Mouse (Mus musculus): ENCODE data around the gene Acan. TPM values are rescaled to one million over a fixed set of nuclear protein-coding genes. Genes with fewer than 3 reads are reported as not detected.
A peak's percentile ranks its signal among the peaks of the same experiment; 100 is the strongest.

Gene Acan
- polyA plus RNA-seq, 1 experiment from 2014 or later = 0.58 TPM

DNA sequence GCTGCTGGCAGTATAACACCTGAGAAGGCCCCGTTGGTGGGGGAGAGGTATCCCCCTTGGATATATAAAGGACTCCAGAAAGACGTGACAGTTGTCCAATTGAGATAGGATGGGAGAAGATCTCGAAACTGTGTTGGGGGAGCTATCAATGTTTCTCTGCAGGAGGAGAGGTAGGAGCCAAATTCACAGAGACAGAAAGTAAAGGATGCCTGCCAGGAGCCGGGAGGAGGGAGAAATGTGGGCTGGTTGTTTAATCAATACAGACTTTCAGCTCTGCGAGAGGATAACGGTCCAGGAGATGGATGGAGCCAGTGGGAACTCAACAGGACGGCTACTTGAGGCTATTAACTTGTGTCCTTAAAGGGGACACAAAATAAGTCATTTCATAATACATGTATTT lies 14.2 kb downstream of the Acan start:
- H3K4me3 ChIP-seq (replicated peaks; ENCODE audit: low read length) = no peak overlapping the region
- no peak overlapping the region for H3K9ac ChIP-seq (ENCODE audit: low read length)
- no peaks in the 10 kb centered on the region for H3K36me3 ChIP-seq (ENCODE audit: control insufficient read depth, insufficient read depth, low read length)
- H3K4me2 ChIP-seq (ENCODE audit: low read depth, low read length) = no peak overlapping the region
- no peaks in the 10 kb centered on the region for H3K4me1 ChIP-seq (ENCODE audit: control insufficient read depth, insufficient read depth, low read length)
- no peak overlapping the region for H3K27ac ChIP-seq (ENCODE audit: low read length)
- ATAC-seq (ENCODE audit: insufficient read depth, low FRiP score) = no peak
- H3K27me3 ChIP-seq (ENCODE audit: control insufficient read depth, insufficient read depth, low read length) = no peaks in the 10 kb centered on the region
- WGBS = 48% methylated on average over 7 of the region's 7 CpGs
- H3K9me3 ChIP-seq (replicated peaks; ENCODE audit: control insufficient read depth, low read length) = no peaks in the 10 kb centered on the region

DNA sequence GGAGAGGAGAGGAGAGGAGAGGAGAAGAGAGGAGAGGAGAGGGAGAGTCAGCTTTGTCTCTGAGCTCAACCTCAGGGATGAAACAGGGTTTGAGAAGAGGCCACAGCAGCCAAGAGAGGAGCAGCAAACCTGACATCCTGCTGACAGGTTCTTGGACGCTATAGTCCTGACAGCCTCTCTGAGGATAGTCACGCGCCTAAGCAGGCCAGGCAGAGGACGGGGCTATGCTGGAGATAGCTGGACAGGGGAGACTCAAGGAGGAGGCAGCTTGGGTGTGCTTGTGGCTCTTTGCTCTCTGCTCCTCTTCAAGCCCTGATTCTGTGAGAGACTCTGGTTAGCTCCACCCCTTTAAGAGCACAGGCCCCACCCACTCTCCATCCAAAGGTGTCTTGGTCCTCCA lies 14.9 kb downstream of the Acan start:
- H3K27ac ChIP-seq (ENCODE audit: low read length) = no peak overlapping the region
- no peak overlapping the region for H3K4me3 ChIP-seq (replicated peaks; ENCODE audit: low read length)
- WGBS = 57% methylated on average over 4 of the region's 4 CpGs
- ATAC-seq (ENCODE audit: insufficient read depth, low FRiP score) = no peak
- no peak overlapping the region for H3K9ac ChIP-seq (ENCODE audit: low read length)
- H3K9me3 ChIP-seq (replicated peaks; ENCODE audit: control insufficient read depth, low read length) = no peaks in the 10 kb centered on the region
- no peaks in the 10 kb centered on the region for H3K27me3 ChIP-seq (ENCODE audit: control insufficient read depth, insufficient read depth, low read length)
- H3K4me1 ChIP-seq (ENCODE audit: control insufficient read depth, insufficient read depth, low read length) = no peaks in the 10 kb centered on the region
- H3K36me3 ChIP-seq (ENCODE audit: control insufficient read depth, insufficient read depth, low read length) = no peaks in the 10 kb centered on the region
- no peak overlapping the region for H3K4me2 ChIP-seq (ENCODE audit: low read depth, low read length)

DNA sequence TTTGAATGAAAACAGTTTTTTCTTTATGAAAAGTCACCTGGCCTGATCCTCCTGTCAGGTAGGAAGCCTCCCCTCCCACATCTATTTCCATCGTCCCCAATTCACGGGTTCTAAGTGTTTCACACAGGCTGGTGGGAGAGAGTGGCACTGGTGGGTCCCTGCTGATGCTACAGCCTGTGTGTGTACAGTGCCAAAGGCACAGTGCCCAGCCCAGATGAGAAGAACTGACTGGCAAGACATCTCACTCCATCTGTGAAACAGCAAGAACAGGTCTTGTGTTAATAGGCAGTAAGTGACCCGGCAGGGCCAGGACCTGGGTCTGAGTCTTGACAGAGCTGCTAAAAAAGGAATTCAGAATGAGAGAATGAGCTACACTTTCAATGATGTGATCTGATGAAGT lies 25.9 kb downstream of the Acan start:
- H3K27ac ChIP-seq (ENCODE audit: low read length) = no peak overlapping the region
- H3K4me2 ChIP-seq (ENCODE audit: low read depth, low read length) = no peak overlapping the region
- no peaks in the 10 kb centered on the region for H3K27me3 ChIP-seq (ENCODE audit: control insufficient read depth, insufficient read depth, low read length)
- 63% methylated on average over 3 of the region's 3 CpGs for WGBS
- no peaks in the 10 kb centered on the region for H3K36me3 ChIP-seq (ENCODE audit: control insufficient read depth, insufficient read depth, low read length)
- H3K9ac ChIP-seq (ENCODE audit: low read length) = no peak overlapping the region
- no peak for ATAC-seq (ENCODE audit: insufficient read depth, low FRiP score)
- no peaks in the 10 kb centered on the region for H3K4me1 ChIP-seq (ENCODE audit: control insufficient read depth, insufficient read depth, low read length)
- H3K4me3 ChIP-seq (replicated peaks; ENCODE audit: low read length) = no peak overlapping the region
- H3K9me3 ChIP-seq (replicated peaks; ENCODE audit: control insufficient read depth, low read length) = no peaks in the 10 kb centered on the region

GRCm38 (mm10) chr7:79080572-79081399 lies 27.5 kb downstream of the Acan start:
- Histone ChIP-seq H3K4me3 (replicated peaks; ENCODE audit: low read length) (no peak overlapping the region), H3K27me3 (ENCODE audit: control insufficient read depth, insufficient read depth, low read length) (no peaks in the 10 kb centered on the region), H3K9me3 (replicated peaks; ENCODE audit: control insufficient read depth, low read length) (no peaks in the 10 kb centered on the region), H3K36me3 (ENCODE audit: control insufficient read depth, insufficient read depth, low read length) (no peaks in the 10 kb centered on the region), H3K4me2 (ENCODE audit: low read depth, low read length) (no peak overlapping the region), H3K27ac (ENCODE audit: low read length) (no peak overlapping the region), H3K4me1 (ENCODE audit: control insufficient read depth, insufficient read depth, low read length) (no peaks in the 10 kb centered on the region), H3K9ac (ENCODE audit: low read length) (no peak overlapping the region)
- 21% methylated on average over 7 of the region's 7 CpGs for WGBS
- ATAC-seq (ENCODE audit: insufficient read depth, low FRiP score) = peak; percentile 71

- Histone ChIP-seq H3K27me3 (ENCODE audit: control insufficient read depth, insufficient read depth, low read length) (no peaks in the 10 kb centered on the region), H3K27ac (ENCODE audit: low read length) (no peak overlapping the region), H3K36me3 (ENCODE audit: control insufficient read depth, insufficient read depth, low read length) (no peaks in the 10 kb centered on the region), H3K9ac (ENCODE audit: low read length) (no peak overlapping the region), H3K4me2 (ENCODE audit: low read depth, low read length) (no peak overlapping the region), H3K9me3 (replicated peaks; ENCODE audit: control insufficient read depth, low read length) (no peaks in the 10 kb centered on the region), H3K4me1 (ENCODE audit: control insufficient read depth, insufficient read depth, low read length) (no peaks in the 10 kb centered on the region), H3K4me3 (replicated peaks; ENCODE audit: low read length) (no peak overlapping the region)
- WGBS = 73% methylated on average over 4 of the region's 4 CpGs
- ATAC-seq (ENCODE audit: insufficient read depth, low FRiP score) = no peak
Measured at GRCm38 (mm10) chr7:79089111-79089510, 35.8 kb downstream of the Acan start.

GRCm38 (mm10) chr7:79096492-79096891 lies 43.2 kb downstream of the Acan start:
- H3K27me3 ChIP-seq (ENCODE audit: control insufficient read depth, insufficient read depth, low read length) = no peaks in the 10 kb centered on the region
- no peak overlapping the region for H3K4me2 ChIP-seq (ENCODE audit: low read depth, low read length)
- H3K36me3 ChIP-seq (ENCODE audit: control insufficient read depth, insufficient read depth, low read length) = no peaks in the 10 kb centered on the region
- ATAC-seq (ENCODE audit: insufficient read depth, low FRiP score) = no peak
- H3K4me3 ChIP-seq (replicated peaks; ENCODE audit: low read length) = no peak overlapping the region
- no peaks in the 10 kb centered on the region for H3K4me1 ChIP-seq (ENCODE audit: control insufficient read depth, insufficient read depth, low read length)
- 77% methylated on average over 5 of the region's 5 CpGs for WGBS
- H3K9me3 ChIP-seq (replicated peaks; ENCODE audit: control insufficient read depth, low read length) = no peaks in the 10 kb centered on the region
- no peak overlapping the region for H3K9ac ChIP-seq (ENCODE audit: low read length)
- H3K27ac ChIP-seq (ENCODE audit: low read length) = no peak overlapping the region

- Histone ChIP-seq H3K9ac (ENCODE audit: low read length) (no peak overlapping the region), H3K27ac (ENCODE audit: low read length) (no peak overlapping the region), H3K4me2 (ENCODE audit: low read depth, low read length) (no peak overlapping the region), H3K4me3 (replicated peaks; ENCODE audit: low read length) (no peak overlapping the region), H3K36me3 (ENCODE audit: control insufficient read depth, insufficient read depth, low read length) (no peaks in the 10 kb centered on the region), H3K9me3 (replicated peaks; ENCODE audit: control insufficient read depth, low read length) (no peaks in the 10 kb centered on the region), H3K27me3 (ENCODE audit: control insufficient read depth, insufficient read depth, low read length) (no peaks in the 10 kb centered on the region), H3K4me1 (ENCODE audit: control insufficient read depth, insufficient read depth, low read length) (no peaks in the 10 kb centered on the region)
- ATAC-seq (ENCODE audit: insufficient read depth, low FRiP score) = no peak
- WGBS = 49% methylated on average over 4 of the region's 4 CpGs
Measured at GRCm38 (mm10) chr7:79113848-79114247, 60.6 kb downstream of the Acan start.

DNA sequence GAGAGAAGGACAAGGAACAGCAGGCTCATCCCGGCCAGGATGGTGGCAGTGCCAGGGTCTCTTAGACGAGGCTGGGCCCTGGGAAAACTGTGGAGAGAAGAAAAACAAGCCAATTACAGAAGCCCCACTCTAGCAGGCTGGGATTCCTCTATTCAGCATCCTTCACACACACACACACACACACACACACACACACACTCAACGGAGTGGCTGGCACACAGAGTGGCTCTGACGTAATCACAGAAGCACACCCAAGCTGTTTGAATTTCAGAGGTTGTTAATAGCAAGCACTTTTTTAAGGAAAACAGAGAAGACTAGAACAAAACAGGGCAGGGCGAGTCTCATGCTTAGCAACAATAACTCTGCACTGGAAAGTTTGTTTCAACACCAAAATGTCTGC lies 70.2 kb downstream of the Acan start:
- H3K4me1 ChIP-seq (ENCODE audit: control insufficient read depth, insufficient read depth, low read length) = no peaks in the 10 kb centered on the region
- H3K9me3 ChIP-seq (replicated peaks; ENCODE audit: control insufficient read depth, low read length) = no peaks in the 10 kb centered on the region
- no peak overlapping the region for H3K9ac ChIP-seq (ENCODE audit: low read length)
- ATAC-seq (ENCODE audit: insufficient read depth, low FRiP score) = no peak
- no peak overlapping the region for H3K4me2 ChIP-seq (ENCODE audit: low read depth, low read length)
- no peak overlapping the region for H3K27ac ChIP-seq (ENCODE audit: low read length)
- H3K27me3 ChIP-seq (ENCODE audit: control insufficient read depth, insufficient read depth, low read length) = no peaks in the 10 kb centered on the region
- no peaks in the 10 kb centered on the region for H3K36me3 ChIP-seq (ENCODE audit: control insufficient read depth, insufficient read depth, low read length)
- WGBS = 65% methylated on average over 5 of the region's 5 CpGs
- H3K4me3 ChIP-seq (replicated peaks; ENCODE audit: low read length) = no peak overlapping the region

- no peak overlapping the region for H3K9ac ChIP-seq (ENCODE audit: low read length)
- no peak overlapping the region for H3K4me3 ChIP-seq (replicated peaks; ENCODE audit: low read length)
- H3K4me1 ChIP-seq (ENCODE audit: control insufficient read depth, insufficient read depth, low read length) = peaks cover 12% of the 10 kb centered on the region
- H3K4me2 ChIP-seq (ENCODE audit: low read depth, low read length) = peak overlapping the region; percentile 66
- WGBS = 15% methylated on average over 8 of the region's 8 CpGs
- no peaks in the 10 kb centered on the region for H3K9me3 ChIP-seq (replicated peaks; ENCODE audit: control insufficient read depth, low read length)
- no peak for ATAC-seq (ENCODE audit: insufficient read depth, low FRiP score)
- H3K36me3 ChIP-seq (ENCODE audit: control insufficient read depth, insufficient read depth, low read length) = 0 out of 2 replicates have a peak, but pooled peaks cover 6% of the 10 kb centered on the region
- no peak overlapping the region for H3K27ac ChIP-seq (ENCODE audit: low read length)
- peaks cover 4% of the 10 kb centered on the region; the same call in 1 of the 2 replicates for H3K27me3 ChIP-seq (ENCODE audit: control insufficient read depth, insufficient read depth, low read length)
Measured at GRCm38 (mm10) chr7:79129883-79130282, 76.6 kb downstream of the Acan start.

All from stomach, embryonic 16.5 days (tissue).